Mouse (Mus musculus) lung, embryonic 16.5 days (tissue): ENCODE results near the gene Kif9. TPM values are rescaled to one million over a fixed set of nuclear protein-coding genes. Genes with fewer than 3 reads are reported as not detected.
A peak's percentile ranks its signal among the peaks of the same experiment; 100 is the strongest.

Experiments
- ATAC-seq: fragments of 200-750 bp; cut with Nextera tagmentation; 2 replicates; pipeline ENCODE4 v1.8.0; 2017; ENCODE audit warnings: low read depth, mild to moderate bottlenecking, moderate library complexity
- H3K27ac ChIP-seq: fragments of 300-500 bp; sonication (generic); 2 replicates; pipeline ENCODE4 v1.5.1; 2014; ENCODE audit warnings: mild to moderate bottlenecking, control low read depth, low read length
- H3K27me3 ChIP-seq: fragments of 300-500 bp; sonication (generic); 2 replicates; pipeline ENCODE4 v1.6.1; 2014; ENCODE audit warnings: low read depth, low read length, mixed read lengths; ENCODE audit not compliant: control insufficient read depth, insufficient read depth
- H3K36me3 ChIP-seq: fragments of 300-500 bp; sonication (generic); 2 replicates; pipeline ENCODE4 v1.6.1; 2014; ENCODE audit warnings: low read length; ENCODE audit not compliant: control insufficient read depth, insufficient read depth
- H3K4me1 ChIP-seq: fragments of 300-500 bp; sonication (generic); replicated peaks from 2 replicates; pipeline ENCODE4 v1.6.1; 2014; ENCODE audit warnings: low read length, mixed read lengths; ENCODE audit not compliant: control insufficient read depth, insufficient read depth
- H3K4me2 ChIP-seq: fragments of 300-500 bp; sonication (generic); 2 replicates; pipeline ENCODE4 v1.6.1; 2014; ENCODE audit warnings: low read depth, low read length, control low read depth
- H3K4me3 ChIP-seq: fragments of 300-500 bp; sonication (generic); 2 replicates; pipeline ENCODE4 v1.5.1; 2014; ENCODE audit warnings: mild to moderate bottlenecking, low read length, control low read depth
- H3K9ac ChIP-seq: fragments of 300-500 bp; sonication (generic); 2 replicates; pipeline ENCODE4 v1.6.1; 2014; ENCODE audit warnings: low read length, control low read depth
- H3K9me3 ChIP-seq: fragments of 300-500 bp; sonication (generic); 2 replicates; pipeline ENCODE4 v1.6.1; 2016; ENCODE audit warnings: low read length; ENCODE audit not compliant: control insufficient read depth
- WGBS: fragments of 180-500 bp; shearing (Covaris S2); extraction: QIAGEN DNeasy Blood & Tissue Kit; methylation state at CpG from one replicate; pipeline ENCODE4 v1.1.7; 2014; 5-methylcytosine and 5-hydroxymethylcytosine counted together
- polyA plus RNA-seq: library from polyadenylated mRNA; unstranded; fragments of >200 nt; fragmentation: Nextera tagmentation; extraction: Ambion mirVana; gene quantifications from 2 replicates; pipeline ENCODE4 v1.2.1, GENCODE M21; 2015

Kif9 gene
- 2.5 and 3.4 TPM in 2 replicates for polyA plus RNA-seq

GRCm38 (mm10) chr9:110476124-110477091 is at the start of gene Kif9, which contains the start of gene Klhl18:
Gene Kif9 (plus strand): TSS chr9:110476958.
Gene Klhl18 (minus strand): TSS chr9:110476694.
- Histone ChIP-seq H3K9ac (peak within 1 kb of the TSS; percentile 87), H3K9me3 (no peaks in the 10 kb centered on the region), H3K4me3 (peak within 1 kb of the TSS; percentile 85), H3K27me3 (no peaks in the 10 kb centered on the region), H3K4me1 (peaks cover 13% of the 10 kb centered on the region), H3K27ac (peak within 1 kb of the TSS; percentile 87), H3K36me3 (no peaks in the 10 kb centered on the region; the same call in 1 of the 2 replicates), H3K4me2 (peak within 1 kb of the TSS; percentile 87)
- WGBS = under 1% methylated on average over 53 of the region's 53 CpGs
- ATAC-seq = peak; percentile 99

- no peaks in the 10 kb centered on the region for H3K9me3 ChIP-seq
- H3K4me3 ChIP-seq = no peak overlapping the region
- peaks cover 9% of the 10 kb centered on the region for H3K36me3 ChIP-seq
- ATAC-seq = no peak
- no peak overlapping the region for H3K9ac ChIP-seq
- 77% methylated on average over 8 of the region's 8 CpGs for WGBS
- no peaks in the 10 kb centered on the region for H3K27me3 ChIP-seq
- no peak overlapping the region for H3K27ac ChIP-seq
- H3K4me1 ChIP-seq = no peaks in the 10 kb centered on the region
- no peak overlapping the region for H3K4me2 ChIP-seq
Measured at GRCm38 (mm10) chr9:110431241-110431640, 45.5 kb upstream of the Kif9 start.

GRCm38 (mm10) chr9:110433045-110433444 is 43.7 kb upstream of the Kif9 start:
- ATAC-seq = no peak
- Histone ChIP-seq H3K9me3 (no peaks in the 10 kb centered on the region), H3K27ac (no peak overlapping the region), H3K9ac (no peak overlapping the region), H3K4me2 (no peak overlapping the region), H3K27me3 (no peaks in the 10 kb centered on the region), H3K4me3 (no peak overlapping the region), H3K36me3 (peaks cover 5% of the 10 kb centered on the region), H3K4me1 (no peaks in the 10 kb centered on the region)
- 95% methylated on average over 2 of the region's 2 CpGs for WGBS

GRCm38 (mm10) chr9:110436041-110436440 is 40.7 kb upstream of the Kif9 start:
- Histone ChIP-seq H3K9ac (no peak overlapping the region), H3K4me3 (no peak overlapping the region), H3K4me1 (no peaks in the 10 kb centered on the region), H3K36me3 (no peaks in the 10 kb centered on the region; the same call in none of the 2 replicates), H3K27ac (no peak overlapping the region), H3K4me2 (no peak overlapping the region), H3K9me3 (no peaks in the 10 kb centered on the region), H3K27me3 (no peaks in the 10 kb centered on the region)
- no peak for ATAC-seq
- 93% methylated on average over 11 of the region's 11 CpGs for WGBS

- Histone ChIP-seq H3K4me3 (no peak overlapping the region), H3K4me2 (no peak overlapping the region), H3K27me3 (no peaks in the 10 kb centered on the region), H3K4me1 (no peaks in the 10 kb centered on the region), H3K9me3 (no peaks in the 10 kb centered on the region), H3K9ac (no peak overlapping the region), H3K36me3 (no peaks in the 10 kb centered on the region; the same call in 1 of the 2 replicates), H3K27ac (no peak overlapping the region)
- ATAC-seq = 0 out of 2 replicates have a peak, but pooled peaks have one; percentile 41
- WGBS = 66% methylated on average over 4 of the region's 5 CpGs
Measured at GRCm38 (mm10) chr9:110440049-110440448, 36.7 kb upstream of the Kif9 start.

- H3K27me3 ChIP-seq = no peaks in the 10 kb centered on the region
- ATAC-seq = no peak
- no peaks in the 10 kb centered on the region for H3K9me3 ChIP-seq
- H3K4me2 ChIP-seq = no peak overlapping the region
- no peaks in the 10 kb centered on the region for H3K4me1 ChIP-seq
- H3K27ac ChIP-seq = no peak overlapping the region
- no peak overlapping the region for H3K9ac ChIP-seq
- WGBS = 93% methylated on average over 6 of the region's 6 CpGs
- H3K36me3 ChIP-seq = no peaks in the 10 kb centered on the region; the same call in 1 of the 2 replicates
- no peak overlapping the region for H3K4me3 ChIP-seq
Measured at GRCm38 (mm10) chr9:110440559-110440958, 36.2 kb upstream of the Kif9 start.

GRCm38 (mm10) chr9:110448356-110448755 is 28.4 kb upstream of the Kif9 start:
- Histone ChIP-seq H3K27ac (no peak overlapping the region), H3K4me2 (no peak overlapping the region), H3K9ac (no peak overlapping the region), H3K4me1 (no peaks in the 10 kb centered on the region), H3K4me3 (no peak overlapping the region), H3K9me3 (no peaks in the 10 kb centered on the region), H3K27me3 (no peaks in the 10 kb centered on the region), H3K36me3 (peaks cover 4% of the 10 kb centered on the region; the same call in 1 of the 2 replicates)
- no peak for ATAC-seq
- 79% methylated on average over 15 of the region's 15 CpGs for WGBS

GRCm38 (mm10) chr9:110448857-110449617 is 27.7 kb upstream of the Kif9 start:
- ATAC-seq = peak; percentile 80
- Histone ChIP-seq H3K27me3 (no peaks in the 10 kb centered on the region), H3K4me2 (no peak overlapping the region), H3K9me3 (no peaks in the 10 kb centered on the region), H3K9ac (no peak overlapping the region), H3K4me3 (no peak overlapping the region), H3K36me3 (peaks cover 4% of the 10 kb centered on the region; the same call in 1 of the 2 replicates), H3K27ac (no peak overlapping the region), H3K4me1 (no peaks in the 10 kb centered on the region)
- WGBS = 24% methylated on average over 11 of the region's 11 CpGs

GRCm38 (mm10) chr9:110452523-110452922 is 24.2 kb upstream of the Kif9 start:
- H3K27me3 ChIP-seq = no peaks in the 10 kb centered on the region
- H3K4me3 ChIP-seq = no peak overlapping the region
- H3K9ac ChIP-seq = no peak overlapping the region
- WGBS = 68% methylated on average over 3 of the region's 3 CpGs
- H3K4me2 ChIP-seq = no peak overlapping the region
- H3K4me1 ChIP-seq = no peaks in the 10 kb centered on the region
- H3K9me3 ChIP-seq = no peaks in the 10 kb centered on the region
- no peak overlapping the region for H3K27ac ChIP-seq
- H3K36me3 ChIP-seq = peaks cover 4% of the 10 kb centered on the region; the same call in 1 of the 2 replicates
- ATAC-seq = no peak
